Mouse (Mus musculus): ENCODE results near the gene Itfg2. TPM values are rescaled to one million over a fixed set of nuclear protein-coding genes. Genes with fewer than 3 reads are reported as not detected.

The Itfg2 gene
- polyA plus RNA-seq, 2 experiments, result 29.0 to 34.5 TPM

DNA sequence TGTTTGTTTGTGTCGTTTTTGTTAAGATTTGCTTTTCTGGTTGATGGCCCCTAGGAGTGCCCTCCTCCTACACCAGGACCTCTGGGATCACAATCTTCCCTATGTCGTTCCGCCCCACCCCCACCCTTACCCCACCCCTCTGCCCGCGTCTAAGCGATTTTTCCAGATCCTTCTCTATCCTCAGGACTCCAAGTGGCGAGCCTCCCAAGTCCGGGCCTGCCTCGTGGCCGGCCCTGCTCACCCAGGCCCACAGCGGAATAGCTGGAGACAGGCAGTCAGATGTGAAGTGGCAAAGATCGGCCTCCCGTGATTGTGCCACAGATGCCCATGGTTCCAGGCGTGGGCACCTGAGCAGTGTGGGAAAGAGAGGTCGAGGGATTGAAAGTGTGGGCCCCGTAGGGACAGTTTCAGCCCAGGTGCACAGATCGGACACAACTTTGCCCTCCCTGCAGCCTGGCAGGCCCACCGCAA is 14.2 kb upstream of the Itfg2 start:
- 18% methylated on average over 18 of the region's 18 CpGs for WGBS
- no peak for DNase-seq (ENCODE audit: low spot score)

DNA sequence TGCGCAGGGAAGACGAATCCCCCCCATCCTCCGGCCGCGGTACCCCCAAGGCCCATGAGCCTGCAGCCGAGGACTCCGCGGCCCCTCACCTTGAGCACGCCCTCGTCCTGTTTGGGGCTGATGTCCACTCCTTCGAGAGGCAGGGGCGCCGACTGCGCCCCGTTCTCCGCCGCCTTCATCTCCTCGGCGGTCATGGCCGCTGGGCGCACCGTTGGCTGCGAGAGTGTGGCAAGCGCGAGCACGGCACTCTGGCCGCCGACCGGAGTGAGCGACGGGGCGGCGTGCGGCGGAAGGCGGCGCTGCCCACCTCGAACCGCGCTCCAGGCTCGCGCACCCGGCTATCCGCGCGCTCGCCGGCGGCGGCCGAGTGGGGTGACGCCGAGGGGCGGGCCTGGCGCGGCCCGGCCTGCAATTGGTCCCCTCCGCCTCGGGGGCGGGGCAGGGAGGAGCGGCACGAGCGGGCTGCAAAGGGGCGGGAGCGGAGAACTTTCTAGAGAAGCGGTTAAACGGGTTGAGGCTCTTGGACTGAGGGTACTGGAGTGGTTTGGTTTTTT is 13.7 kb upstream of the Itfg2 start, which contains the start of gene Fkbp4:
Gene Fkbp4 (minus strand): TSS at position 361 of the 554 bp plus-strand sequence.
- peak; percentile 92 for DNase-seq (ENCODE audit: low spot score)
- ATAC-seq (ENCODE audit: low FRiP score, low read depth), result peak; percentile 95
- peaks cover 15% of the 10 kb centered on the region for H3K4me1 ChIP-seq (ENCODE audit: control insufficient read depth, insufficient read depth, low read length)
- no peaks in the 10 kb centered on the region for H3K27me3 ChIP-seq (ENCODE audit: control insufficient read depth, insufficient read depth, low read length)
- H3K4me3 ChIP-seq (replicated peaks; ENCODE audit: low read length), result peak within 1 kb of the TSS; percentile 96
- no peaks in the 10 kb centered on the region for H3K9me3 ChIP-seq (ENCODE audit: control insufficient read depth, low read length)
- peak; percentile 90 for TF ChIP-seq POLR2A (IDR thresholded peaks at IDR 0.05; ENCODE audit: borderline replicate concordance, extremely low read depth, insufficient read depth, insufficient read length)
- peak within 1 kb of the TSS; percentile 94 for H3K9ac ChIP-seq (ENCODE audit: low read depth, low read length, severe bottlenecking)
- H3K36me3 ChIP-seq (ENCODE audit: control insufficient read depth, insufficient read depth, low read length), result peaks cover 36% of the 10 kb centered on the region
- peak within 1 kb of the TSS; percentile 92 for H3K27ac ChIP-seq (replicated peaks; ENCODE audit: low read depth, low read length)
- peak within 1 kb of the TSS; percentile 81 for H3K4me2 ChIP-seq (replicated peaks; ENCODE audit: low read depth, low read length, severe bottlenecking)
- under 1% methylated on average over 46 of the region's 67 CpGs for WGBS

More for the DNA sequence above, 14.2 kb upstream of the Itfg2 start:
- H3K36me3 ChIP-seq (ENCODE audit: control insufficient read depth, insufficient read depth, low read length), result peaks cover 32% of the 10 kb centered on the region
- peak overlapping the region; percentile 81 for H3K4me2 ChIP-seq (replicated peaks; ENCODE audit: low read depth, low read length, severe bottlenecking)
- peak overlapping the region; percentile 92 for H3K27ac ChIP-seq (replicated peaks; ENCODE audit: low read depth, low read length)
- peak overlapping the region; percentile 94 for H3K9ac ChIP-seq (ENCODE audit: low read depth, low read length, severe bottlenecking)
- H3K4me3 ChIP-seq (replicated peaks; ENCODE audit: low read length), result peak overlapping the region; percentile 96
- TF ChIP-seq POLR2A (IDR thresholded peaks at IDR 0.05; ENCODE audit: borderline replicate concordance, extremely low read depth, insufficient read depth, insufficient read length), result no peak
- peaks cover 15% of the 10 kb centered on the region for H3K4me1 ChIP-seq (ENCODE audit: control insufficient read depth, insufficient read depth, low read length)
- H3K9me3 ChIP-seq (ENCODE audit: control insufficient read depth, low read length), result no peaks in the 10 kb centered on the region
- peak; percentile 66 for ATAC-seq (ENCODE audit: low FRiP score, low read depth)
- no peaks in the 10 kb centered on the region for H3K27me3 ChIP-seq (ENCODE audit: control insufficient read depth, insufficient read depth, low read length)

- ATAC-seq (ENCODE audit: low FRiP score, low read depth) (peak; percentile 64), DNase-seq (ENCODE audit: low spot score) (peak; percentile 47)
- H3K9ac ChIP-seq (ENCODE audit: low read depth, low read length, severe bottlenecking), result peak overlapping the region; percentile 94
- under 1% methylated on average over 50 of the region's 52 CpGs for WGBS
- peak overlapping the region; percentile 81 for H3K4me2 ChIP-seq (replicated peaks; ENCODE audit: low read depth, low read length, severe bottlenecking)
- peaks cover 15% of the 10 kb centered on the region for H3K4me1 ChIP-seq (ENCODE audit: control insufficient read depth, insufficient read depth, low read length)
- H3K27ac ChIP-seq (replicated peaks; ENCODE audit: low read depth, low read length), result peak overlapping the region; percentile 92
- no peaks in the 10 kb centered on the region for H3K9me3 ChIP-seq (ENCODE audit: control insufficient read depth, low read length)
- H3K4me3 ChIP-seq (replicated peaks; ENCODE audit: low read length), result peak overlapping the region; percentile 96
- H3K36me3 ChIP-seq (ENCODE audit: control insufficient read depth, insufficient read depth, low read length), result peaks cover 36% of the 10 kb centered on the region
- no peak for TF ChIP-seq POLR2A (IDR thresholded peaks at IDR 0.05; ENCODE audit: borderline replicate concordance, extremely low read depth, insufficient read depth, insufficient read length)
- no peaks in the 10 kb centered on the region for H3K27me3 ChIP-seq (ENCODE audit: control insufficient read depth, insufficient read depth, low read length)
These were observed 13.1 kb upstream of the Itfg2 start for GRCm38 (mm10) chr6:128437731-128438316.

DNA sequence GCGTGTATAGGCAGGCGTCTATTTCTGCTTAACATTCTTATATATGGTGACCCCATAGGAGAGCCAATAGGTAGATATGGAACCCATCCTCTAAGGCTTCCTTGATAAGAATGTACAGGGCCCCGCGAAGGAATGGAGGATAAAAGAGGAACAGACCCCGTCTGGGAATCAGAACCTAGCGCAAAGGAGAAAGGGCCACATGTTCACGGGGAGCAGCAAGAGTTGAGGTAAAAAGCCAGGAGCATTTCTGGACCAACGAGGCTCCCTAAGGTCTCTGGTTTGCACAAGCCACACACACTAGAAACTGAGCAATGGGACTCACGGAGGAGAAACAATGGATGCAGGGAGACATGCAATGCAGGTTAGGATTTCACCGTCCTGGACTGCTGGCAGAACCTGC is 12.6 kb upstream of the Itfg2 start:
- peaks cover 15% of the 10 kb centered on the region for H3K4me1 ChIP-seq (ENCODE audit: control insufficient read depth, insufficient read depth, low read length)
- H3K9me3 ChIP-seq (ENCODE audit: control insufficient read depth, low read length), result no peaks in the 10 kb centered on the region
- H3K4me3 ChIP-seq (replicated peaks; ENCODE audit: low read length), result peak overlapping the region; percentile 96
- TF ChIP-seq POLR2A (IDR thresholded peaks at IDR 0.05; ENCODE audit: borderline replicate concordance, extremely low read depth, insufficient read depth, insufficient read length), result no peak
- peak overlapping the region; percentile 92 for H3K27ac ChIP-seq (replicated peaks; ENCODE audit: low read depth, low read length)
- WGBS, result 2% methylated on average over 10 of the region's 10 CpGs
- no peaks in the 10 kb centered on the region for H3K27me3 ChIP-seq (ENCODE audit: control insufficient read depth, insufficient read depth, low read length)
- DNase-seq (ENCODE audit: low spot score) (no peak), ATAC-seq (ENCODE audit: low FRiP score, low read depth) (no peak)
- H3K36me3 ChIP-seq (ENCODE audit: control insufficient read depth, insufficient read depth, low read length), result peaks cover 42% of the 10 kb centered on the region
- H3K4me2 ChIP-seq (replicated peaks; ENCODE audit: low read depth, low read length, severe bottlenecking), result peak overlapping the region; percentile 81
- H3K9ac ChIP-seq (ENCODE audit: low read depth, low read length, severe bottlenecking), result peak overlapping the region; percentile 94

- H3K4me3 ChIP-seq (replicated peaks; ENCODE audit: low read length), result peak overlapping the region; percentile 96
- H3K9me3 ChIP-seq (ENCODE audit: control insufficient read depth, low read length), result no peaks in the 10 kb centered on the region
- no peak for TF ChIP-seq POLR2A (IDR thresholded peaks at IDR 0.05; ENCODE audit: borderline replicate concordance, extremely low read depth, insufficient read depth, insufficient read length)
- no peaks in the 10 kb centered on the region for H3K27me3 ChIP-seq (ENCODE audit: control insufficient read depth, insufficient read depth, low read length)
- peak overlapping the region; percentile 81 for H3K4me2 ChIP-seq (replicated peaks; ENCODE audit: low read depth, low read length, severe bottlenecking)
- WGBS, result 92% methylated on average over 8 of the region's 8 CpGs
- H3K36me3 ChIP-seq (ENCODE audit: control insufficient read depth, insufficient read depth, low read length), result peaks cover 50% of the 10 kb centered on the region
- H3K9ac ChIP-seq (ENCODE audit: low read depth, low read length, severe bottlenecking), result peak overlapping the region; percentile 94
- H3K4me1 ChIP-seq (ENCODE audit: control insufficient read depth, insufficient read depth, low read length), result peaks cover 15% of the 10 kb centered on the region
- ATAC-seq (ENCODE audit: low FRiP score, low read depth) (no peak), DNase-seq (ENCODE audit: low spot score) (no peak)
- no peak overlapping the region for H3K27ac ChIP-seq (replicated peaks; ENCODE audit: low read depth, low read length)
These were observed 11.8 kb upstream of the Itfg2 start for GRCm38 (mm10) chr6:128436356-128437005.
